Mouse (Mus musculus) testis, postnatal 10 days (tissue): ENCODE results near the gene Cldn14.
"Not testable (repeated sequence)": the region's sequence is repeated elsewhere in the genome, so short reads cannot be mapped to it uniquely, and the experiment has no call there.

Experiments used
- DNase-seq: peaks from one replicate; pipeline ENCODE4 v3.0.0; 2021; ENCODE audit warnings: low spot score

The Cldn14 gene

DNA sequence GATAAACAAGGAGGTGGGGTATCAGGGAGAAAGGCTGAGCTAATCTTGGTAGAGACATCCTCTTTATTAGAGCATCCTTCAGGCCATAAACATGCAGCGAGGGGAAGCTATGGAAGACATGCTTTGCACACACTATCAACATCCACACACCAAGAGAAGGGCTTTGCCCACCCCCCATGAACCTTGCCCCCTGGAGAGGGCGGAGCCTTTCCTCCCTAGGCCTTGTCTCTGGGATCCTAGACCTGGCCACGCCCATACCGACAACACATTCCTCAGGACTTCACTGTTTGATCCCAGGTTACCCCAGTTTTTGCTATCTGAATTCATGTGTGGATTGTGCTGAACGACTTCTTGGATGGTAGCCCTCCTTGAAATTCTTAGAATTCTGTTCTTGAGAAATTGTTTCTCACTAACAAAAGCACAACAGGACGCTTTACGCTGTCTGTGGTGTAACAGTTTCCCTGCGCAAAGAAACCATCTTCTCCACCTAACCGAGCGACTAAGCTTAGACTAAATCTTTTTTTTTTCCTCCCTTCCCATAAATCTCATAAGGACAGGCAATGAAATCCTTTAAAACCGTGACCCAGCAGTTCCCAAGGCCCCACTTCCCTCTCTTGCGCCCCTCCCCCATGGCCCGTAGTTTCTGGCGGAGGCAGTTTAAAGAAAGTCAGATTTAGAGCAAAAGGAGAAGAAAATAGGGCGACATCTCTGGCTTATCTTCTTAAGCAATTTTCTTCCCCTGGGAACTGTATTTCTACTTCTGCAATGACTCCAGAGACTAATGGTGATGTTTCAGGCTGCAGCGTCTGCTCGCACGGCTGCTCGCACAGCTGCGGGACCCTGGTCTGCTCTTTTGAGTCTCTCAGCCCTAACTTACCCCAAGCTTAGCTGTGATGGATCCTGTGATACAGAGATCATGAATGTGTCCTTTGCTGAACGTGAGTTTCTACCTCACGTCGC lies 1.7 kb downstream of the Cldn14 start:
- DNase-seq: no peak

DNA sequence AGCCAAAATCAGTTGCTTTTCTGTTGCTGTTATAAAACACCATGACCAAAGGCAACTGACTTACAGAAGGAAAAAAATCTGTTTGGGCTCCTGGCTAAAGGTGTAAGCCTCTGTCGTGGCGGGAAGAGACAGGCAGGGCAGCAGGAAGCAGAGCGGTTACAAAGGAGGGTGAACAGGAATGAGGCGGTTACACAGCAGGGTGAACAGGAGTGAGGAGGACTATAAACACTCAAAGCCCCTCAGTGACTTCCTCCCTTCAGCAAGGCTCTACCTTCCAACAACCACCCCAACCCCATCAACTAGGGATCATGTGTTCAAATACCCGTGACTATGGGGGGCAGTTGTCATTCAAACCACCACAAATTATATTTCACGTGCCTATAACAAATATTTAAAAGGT lies 5.2 kb downstream of the Cldn14 start:
- DNase-seq: no peak

DNA sequence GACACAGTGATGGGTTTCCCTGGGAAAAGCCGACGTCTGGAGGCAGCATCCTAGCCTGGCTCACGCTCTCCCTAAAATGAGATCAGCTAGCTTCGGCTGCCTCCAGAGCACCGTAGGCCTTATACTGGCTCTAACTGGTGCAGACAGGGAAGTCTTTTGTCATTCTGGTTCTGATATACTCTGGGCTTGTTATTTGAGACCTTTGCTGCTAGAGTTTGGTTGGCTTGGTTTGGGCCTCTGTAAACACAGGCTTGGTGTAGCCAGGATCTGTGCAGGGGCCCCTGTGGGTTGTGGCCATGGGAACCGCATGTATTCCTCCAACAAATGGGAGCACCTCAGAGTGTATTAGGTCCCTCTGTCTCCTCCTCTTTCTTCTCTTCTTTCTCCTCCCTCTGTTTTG lies 7.3 kb downstream of the Cldn14 start:
- no peak for DNase-seq

DNA sequence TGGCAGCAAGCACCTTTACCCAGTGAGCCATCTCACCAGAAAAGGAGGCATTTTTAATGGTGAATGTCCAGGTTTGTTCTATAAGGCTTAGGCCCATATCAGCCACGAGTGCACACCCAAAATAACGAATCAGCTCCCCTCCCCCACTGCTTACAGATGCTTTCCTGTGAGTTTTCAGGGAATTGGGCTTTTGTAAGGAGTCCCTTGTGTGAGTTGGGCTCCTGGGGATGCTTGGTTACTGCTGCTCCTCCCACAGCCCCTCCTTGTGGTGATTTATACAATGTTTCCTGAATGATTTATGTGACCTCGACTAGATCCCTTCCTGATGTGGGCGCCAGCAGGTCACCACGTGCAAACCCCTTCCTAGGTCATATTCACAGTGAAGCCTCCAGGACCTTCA lies 9.7 kb downstream of the Cldn14 start:
- no peak for DNase-seq

DNA sequence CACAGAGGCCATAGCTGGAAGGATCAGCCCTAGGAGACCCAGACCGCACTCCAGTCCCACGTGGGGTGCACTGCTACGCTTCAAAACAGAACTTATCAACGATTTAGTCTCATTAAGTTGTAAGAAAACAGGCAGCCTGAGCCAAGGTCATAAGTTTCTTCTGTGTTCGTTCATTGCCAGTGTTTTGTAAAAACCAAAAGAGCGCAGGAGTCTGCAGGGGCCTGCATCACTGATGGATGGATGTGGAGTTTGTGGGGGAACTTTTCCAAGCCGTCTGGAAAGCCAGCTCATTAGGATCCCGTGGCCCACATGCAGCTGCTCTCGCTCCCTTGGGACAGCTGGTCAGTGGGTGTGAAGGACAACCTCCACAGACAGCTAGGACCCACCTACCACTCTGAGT lies 25.1 kb downstream of the Cldn14 start:
- DNase-seq: peak; percentile 59

DNA sequence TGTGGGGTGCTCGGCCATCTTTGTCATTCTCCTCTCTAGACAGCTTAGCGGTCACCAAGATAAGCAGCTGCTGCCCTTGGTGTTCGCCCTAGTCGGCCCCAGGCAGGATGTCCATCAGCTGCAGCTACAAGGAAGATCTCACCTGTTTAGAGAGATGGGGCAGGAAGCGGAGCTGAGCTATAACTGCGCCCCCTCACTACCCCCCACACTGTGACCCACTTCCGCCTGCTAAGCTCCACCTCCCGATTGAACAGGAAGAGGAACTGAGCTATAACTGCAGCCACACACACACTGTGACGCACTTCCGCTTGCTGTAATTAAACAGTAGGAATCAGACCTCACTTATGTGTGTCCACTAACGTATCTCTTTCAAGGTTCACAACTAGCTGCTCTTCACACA lies 26.3 kb downstream of the Cldn14 start:
- no peak for DNase-seq

DNA sequence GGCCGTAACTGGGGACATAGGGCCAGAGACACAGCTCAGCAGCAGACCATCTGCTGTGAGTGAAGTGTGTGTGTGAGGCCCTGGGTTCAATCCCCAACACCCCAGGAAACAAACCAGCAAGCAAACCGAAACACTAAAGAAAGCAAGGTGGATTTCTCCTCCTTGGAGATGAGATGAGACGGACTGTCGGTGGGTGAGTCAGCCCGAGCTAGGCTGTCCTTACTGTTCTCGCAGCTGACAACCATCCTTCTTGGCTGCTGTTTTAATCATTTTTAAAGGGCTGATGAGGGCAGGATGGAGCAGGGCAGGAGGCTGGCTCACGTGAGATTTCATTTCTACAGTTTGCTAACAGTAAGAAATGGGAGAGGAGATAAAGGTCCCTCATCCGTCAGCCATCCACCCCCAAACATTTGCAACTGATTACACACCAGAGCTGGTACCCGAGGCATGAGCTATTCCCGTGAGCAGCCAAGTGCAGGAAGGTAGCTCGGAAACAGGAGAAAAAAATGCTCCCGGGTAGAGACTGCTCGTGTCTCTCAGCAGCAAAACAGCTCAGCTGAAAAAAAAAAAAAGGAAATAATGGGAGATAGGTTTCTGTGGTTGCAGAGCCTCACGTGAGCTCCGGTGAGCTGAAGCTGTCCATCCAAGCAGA lies 27.3 kb downstream of the Cldn14 start:
- DNase-seq: no peak

DNA sequence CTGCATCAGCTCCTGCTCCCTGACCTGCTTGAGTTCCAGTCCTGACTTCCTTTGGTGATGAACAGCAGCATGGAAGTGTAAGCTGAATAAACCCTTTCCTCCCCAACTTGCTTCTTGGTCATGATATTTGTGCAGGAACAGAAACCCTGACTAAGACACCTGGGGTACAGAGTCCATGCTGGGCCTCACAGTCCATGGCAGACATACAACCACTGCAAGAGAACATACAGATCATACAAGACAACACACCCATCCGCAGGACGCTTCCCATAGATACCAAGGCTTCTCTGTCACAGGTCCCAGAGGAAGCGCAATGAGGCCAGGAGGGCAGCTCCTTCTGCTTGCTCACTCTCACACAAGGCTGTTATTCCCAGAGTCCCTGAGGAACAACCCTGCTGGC lies 28.3 kb downstream of the Cldn14 start:
- not testable (repeated sequence) for DNase-seq

DNA sequence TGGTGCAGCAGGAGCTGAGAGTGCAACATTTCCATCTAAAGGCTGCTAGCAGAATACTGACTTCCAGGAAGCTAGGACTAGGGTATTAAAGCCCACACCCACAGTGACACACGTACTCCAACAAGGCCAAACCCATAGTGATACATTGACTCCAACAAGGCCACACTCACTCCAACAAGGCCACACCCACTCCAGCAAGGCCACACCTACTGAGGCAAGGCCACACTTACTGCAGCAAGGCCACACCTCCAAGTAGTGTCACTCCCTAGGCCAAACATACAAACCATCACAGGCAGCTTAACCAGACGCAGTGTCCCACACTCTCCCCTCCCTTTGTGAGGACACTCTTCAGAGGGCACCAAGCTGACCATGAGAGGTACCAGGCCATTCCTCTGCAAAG lies 29.3 kb downstream of the Cldn14 start:
- DNase-seq: no peak

DNA sequence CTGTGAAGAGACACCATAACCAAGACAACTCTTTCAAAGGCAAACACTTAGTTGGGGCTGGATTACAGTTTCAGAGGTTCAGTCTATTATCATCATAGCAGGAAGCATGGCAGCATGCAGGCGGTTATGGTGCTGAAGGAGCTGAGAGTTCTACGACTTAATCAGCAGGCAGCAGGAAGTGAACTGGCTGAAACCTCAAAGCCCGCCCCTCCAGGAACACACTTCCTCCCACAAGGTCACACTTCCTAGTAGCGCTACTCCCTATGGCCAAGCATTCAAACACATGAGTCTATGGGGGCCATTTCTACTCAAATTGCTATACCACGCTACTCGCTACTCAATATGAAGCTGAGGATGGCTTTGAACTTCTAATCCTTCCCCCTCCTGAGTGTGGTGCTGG lies 31.1 kb downstream of the Cldn14 start:
- no peak for DNase-seq

DNA sequence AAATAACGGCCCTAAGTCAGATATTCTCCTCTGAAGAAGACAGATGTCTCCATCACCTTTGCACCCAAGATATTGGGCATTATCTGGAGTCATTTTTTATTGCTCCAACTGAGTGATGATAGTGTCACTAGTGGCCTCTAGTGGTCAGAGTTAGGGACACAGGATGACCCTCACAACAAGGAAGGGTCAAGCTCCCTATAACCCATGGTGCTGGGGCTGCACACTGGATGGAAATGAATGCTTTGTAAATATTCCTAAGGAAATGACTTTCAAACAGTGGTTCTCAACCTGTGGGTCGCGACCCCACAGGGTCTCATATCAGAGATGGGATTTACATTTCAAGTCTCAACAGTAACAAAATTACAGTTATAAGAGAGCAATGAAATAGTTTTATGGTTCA lies 31.7 kb downstream of the Cldn14 start:
- no peak for DNase-seq

DNA sequence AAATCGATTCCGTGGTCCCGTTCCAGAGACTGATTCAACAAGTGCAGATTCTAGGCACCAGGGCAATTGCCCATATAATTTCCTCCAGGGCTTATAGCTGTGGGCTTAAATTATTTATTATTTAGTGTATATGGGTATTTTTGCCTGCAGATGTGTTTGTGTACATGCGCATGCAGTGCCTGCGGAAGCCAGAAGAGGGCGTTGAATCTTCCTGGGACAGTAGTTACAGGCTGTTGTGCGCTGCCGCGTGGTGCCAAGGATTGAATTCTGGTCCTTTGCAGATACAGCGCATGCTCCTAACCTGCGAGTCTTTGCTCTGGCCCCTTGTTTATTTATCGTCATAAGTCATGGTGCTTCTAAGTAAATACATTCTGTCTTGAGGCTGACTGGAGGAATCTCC lies 33.2 kb downstream of the Cldn14 start:
- no peak for DNase-seq

DNA sequence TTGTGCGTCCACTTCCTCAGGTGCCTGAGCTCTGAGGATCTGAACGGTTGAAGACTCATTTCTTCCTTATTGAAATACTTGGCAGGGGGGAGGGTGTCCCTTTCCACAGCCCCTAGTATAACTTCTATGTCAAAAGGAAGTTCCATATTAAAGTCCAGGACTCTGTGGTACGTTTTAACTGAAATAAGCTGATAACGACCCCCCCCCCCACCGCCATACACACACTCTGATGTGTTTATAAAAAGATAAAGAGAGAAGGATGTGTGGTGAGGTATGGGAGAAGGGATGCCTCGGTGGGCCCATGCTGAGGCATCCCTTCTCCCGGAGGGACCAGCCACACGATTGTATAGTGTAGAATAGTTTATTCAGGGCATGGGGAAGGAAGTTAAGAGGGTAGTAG lies 34.4 kb downstream of the Cldn14 start:
- DNase-seq: no peak

DNA sequence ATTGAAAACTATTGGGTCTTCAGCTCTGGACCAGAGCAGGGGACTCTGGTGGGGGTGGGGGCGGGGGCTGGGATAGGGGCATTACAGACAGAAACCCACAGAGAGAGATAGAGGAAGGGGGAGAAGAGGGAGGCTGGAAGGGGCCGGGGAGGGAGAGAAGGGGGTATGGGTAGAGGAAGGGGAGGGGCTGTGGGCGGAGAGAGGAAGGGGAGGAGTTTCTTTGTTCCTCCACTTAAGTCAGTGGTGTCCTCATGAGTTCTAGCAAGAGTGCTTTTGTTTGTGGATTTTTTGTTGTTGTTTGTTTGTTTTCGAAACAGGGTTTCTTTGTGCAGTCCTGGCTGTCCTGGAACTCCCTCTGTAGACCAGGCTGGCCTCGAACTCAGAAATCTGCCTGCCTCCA lies 35.1 kb downstream of the Cldn14 start:
- DNase-seq: no peak

DNA sequence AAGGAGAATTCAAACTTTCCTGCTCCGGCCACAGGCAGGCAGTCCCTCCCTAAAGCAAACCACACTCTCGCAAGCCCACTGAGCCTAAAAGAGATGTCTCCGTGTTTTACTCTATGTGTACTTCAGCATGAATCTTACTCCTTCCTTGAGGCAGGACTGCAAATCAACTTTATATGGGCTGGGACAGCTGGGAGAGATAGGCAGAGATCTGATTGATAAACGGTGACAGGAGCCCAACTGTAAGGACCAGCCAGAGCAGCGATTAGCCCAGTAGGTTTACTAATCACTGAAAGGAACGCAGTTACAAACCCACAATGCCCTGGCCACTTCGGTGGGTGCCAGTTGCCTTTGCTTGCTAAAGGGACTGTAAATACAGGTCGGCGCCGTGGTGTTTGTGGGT lies 35.5 kb downstream of the Cldn14 start:
- DNase-seq: no peak

DNA sequence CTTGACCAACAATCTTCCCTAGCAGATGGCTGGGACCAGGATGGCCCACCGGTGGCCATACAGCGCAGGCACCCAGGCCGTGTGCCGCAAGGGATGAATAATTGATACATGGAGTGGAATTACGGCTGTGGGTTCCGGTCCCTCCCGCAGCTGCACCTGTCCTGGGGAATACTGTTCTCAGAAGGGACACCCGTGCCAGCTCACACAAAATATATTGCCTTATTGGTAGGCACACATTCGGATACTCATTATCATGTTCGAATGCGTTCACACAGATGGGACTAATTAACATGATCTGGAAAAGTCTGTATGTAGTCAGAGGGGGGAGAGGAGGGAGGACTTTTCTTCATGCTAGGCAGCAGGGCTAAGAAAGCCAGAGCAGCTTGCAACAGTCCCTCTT lies 37.6 kb downstream of the Cldn14 start:
- DNase-seq: no peak

DNA sequence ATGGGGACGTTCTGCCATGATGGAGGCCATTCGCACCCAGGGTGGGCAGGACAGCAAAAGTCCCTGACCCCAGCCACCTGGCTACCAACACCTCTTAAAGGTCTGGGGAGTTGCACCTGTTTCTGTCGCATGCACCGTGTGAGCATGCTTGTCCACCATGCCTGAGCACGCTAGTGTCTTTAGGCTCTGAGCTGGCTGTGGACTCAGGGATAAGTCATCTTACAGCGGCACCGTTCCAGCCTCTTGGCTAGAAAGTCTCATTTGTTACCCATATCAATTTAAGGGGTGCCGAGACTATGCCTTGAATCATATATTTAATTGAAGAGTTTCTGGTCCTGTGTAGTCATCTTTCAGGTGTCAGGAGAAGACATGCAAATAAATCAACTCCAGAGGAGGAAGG lies 40.7 kb downstream of the Cldn14 start:
- no peak for DNase-seq

DNA sequence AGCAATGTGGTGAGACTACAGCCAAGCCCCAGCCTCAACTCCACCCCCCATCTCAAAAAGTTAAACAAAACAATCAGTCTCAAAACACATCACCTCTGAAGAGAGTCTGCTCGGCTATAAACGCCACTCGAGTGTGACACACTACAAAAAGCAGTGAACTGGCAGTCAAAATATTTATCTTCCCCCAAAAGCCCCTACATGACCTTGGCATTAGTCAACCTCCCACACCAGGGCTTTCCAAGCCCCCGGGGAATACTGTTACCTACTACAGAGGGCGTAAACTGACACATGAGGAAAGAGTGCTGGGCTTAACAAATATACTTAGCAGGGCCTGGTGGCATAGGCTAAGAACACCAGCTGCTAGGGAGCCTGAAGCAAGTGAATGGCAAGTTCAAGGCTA lies 46.4 kb downstream of the Cldn14 start:
- DNase-seq: no peak

DNA sequence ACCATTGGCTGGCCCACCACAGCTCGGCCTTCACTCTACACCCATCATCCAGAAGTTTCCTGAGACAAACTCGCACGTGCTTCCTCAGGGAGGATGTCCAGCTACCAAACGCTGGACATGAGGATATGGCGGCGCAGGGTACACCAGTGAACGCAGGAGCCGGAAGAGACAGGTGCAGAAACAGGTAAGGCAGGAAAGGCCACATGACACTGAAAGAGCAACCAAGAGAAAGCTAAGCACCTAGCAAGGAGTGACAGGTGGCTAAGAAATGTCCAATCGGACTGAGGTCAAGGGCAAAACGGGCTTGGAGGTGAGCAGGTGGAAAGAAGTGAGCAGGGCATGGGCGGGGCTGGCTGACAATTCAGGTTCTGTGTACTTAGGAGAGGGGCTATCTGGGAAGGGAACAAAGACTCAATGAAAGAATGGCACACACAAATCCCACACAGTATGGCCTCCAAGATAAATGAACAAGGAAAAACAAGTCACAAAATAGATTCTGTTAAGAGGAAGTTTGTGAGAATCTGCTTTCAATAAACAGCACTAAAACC lies 47.5 kb downstream of the Cldn14 start:
- no peak for DNase-seq

DNA sequence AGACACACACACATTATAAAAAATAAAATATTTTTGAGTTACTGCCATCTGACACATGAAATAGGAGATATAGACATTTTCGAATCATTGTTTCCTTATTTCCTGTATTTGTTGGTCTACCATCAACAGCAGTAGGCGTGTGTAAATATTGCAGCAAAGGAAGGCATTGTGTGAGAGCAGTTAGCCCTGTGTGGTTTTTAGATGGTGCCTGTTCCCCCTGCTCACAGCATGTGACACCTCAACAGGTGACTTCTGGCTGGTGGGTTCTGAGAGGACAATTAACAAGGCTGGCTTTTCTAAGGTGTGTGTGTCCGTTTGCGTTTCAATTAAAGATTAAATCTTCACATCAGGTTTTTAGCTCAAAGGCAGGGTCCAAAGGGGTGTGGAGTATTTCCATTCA lies 48.1 kb downstream of the Cldn14 start:
- no peak for DNase-seq

DNA sequence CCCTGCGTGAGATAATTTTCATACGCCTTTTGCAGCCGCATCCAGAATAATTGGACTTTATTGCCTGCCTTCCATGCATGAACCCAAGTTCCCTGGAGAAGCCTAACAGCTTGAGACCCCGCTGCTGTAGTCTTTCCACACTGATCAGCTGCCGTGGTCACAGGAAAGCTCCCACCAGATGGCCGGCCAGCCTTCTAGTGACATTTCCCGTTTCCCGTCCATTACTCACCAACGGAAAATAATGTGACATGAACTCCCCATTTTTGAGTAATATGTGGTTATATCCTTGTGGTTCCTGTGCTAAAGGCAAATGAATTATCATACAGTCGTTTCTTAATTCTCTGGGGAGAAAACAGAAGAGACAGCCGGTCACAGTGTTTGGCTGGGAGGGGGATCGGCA lies 51.2 kb downstream of the Cldn14 start:
- no peak for DNase-seq

DNA sequence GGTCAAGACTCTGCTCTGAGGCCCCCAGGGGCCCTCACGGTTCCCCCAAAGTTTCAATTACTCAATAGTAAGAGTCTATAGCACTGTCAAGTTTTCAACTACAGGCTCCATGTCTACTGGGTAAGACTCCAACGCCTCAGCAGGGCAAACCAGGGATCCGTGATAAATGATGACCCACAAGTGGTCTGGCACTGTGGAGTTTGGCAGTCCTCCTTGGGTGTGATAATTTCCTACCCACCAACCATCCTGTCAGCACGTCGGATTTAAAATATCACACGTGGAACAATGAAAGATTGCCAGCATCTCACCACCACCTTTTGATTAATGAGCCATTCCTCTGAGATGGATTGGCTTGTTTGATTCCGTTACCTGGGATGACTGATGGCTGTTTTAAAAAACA lies 51.7 kb downstream of the Cldn14 start:
- DNase-seq: no peak

DNA sequence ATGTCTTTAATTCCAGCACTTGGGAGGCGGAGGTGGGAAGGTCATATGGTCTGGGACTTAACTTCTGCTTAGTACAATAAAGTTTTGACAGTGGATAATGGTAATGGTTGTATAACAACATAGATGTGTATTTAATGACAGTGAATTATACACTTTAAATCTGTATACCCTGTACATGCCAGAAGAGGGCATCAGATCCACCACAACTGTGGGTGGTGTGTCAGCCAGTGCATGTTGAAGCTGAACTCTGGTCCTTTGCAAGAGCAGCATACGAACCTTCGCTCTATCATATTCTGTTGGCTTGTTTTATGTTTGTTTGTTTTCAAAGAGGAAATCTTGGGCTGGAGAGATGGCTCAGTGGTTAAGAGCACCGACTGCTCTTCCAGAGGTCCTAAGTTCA lies 61.2 kb downstream of the Cldn14 start:
- DNase-seq: no peak
